Mouse (Mus musculus) olfactory bulb, adult 2 months (tissue): ENCODE data around the gene S100a14. TPM values are rescaled to one million over a fixed set of nuclear protein-coding genes. Genes with fewer than 3 reads are reported as not detected.
A peak's percentile ranks its signal among the peaks of the same experiment; 100 is the strongest.

ENCODE experiments used
- H3K27ac ChIP-seq: fragments of 200-500 bp; 2 replicates; pipeline ENCODE4 v1.5.1; 2012; ENCODE audit warnings: low read depth, low read length; ENCODE audit not compliant: insufficient read depth
- H3K4me1 ChIP-seq: fragments of 200-500 bp; 2 replicates; pipeline ENCODE4 v1.6.1; 2012; ENCODE audit warnings: low read length; ENCODE audit not compliant: control insufficient read depth, insufficient read depth
- H3K4me3 ChIP-seq: fragments of 200-500 bp; 2 replicates; pipeline ENCODE4 v1.5.1; 2012; ENCODE audit warnings: mild to moderate bottlenecking, low read depth, low read length, moderate library complexity; ENCODE audit not compliant: insufficient read depth
- CTCF ChIP-seq: fragments of 200-500 bp; IDR thresholded peaks from 2 replicates; pipeline ENCODE4 v1.5.1; 2012; ENCODE audit warnings: low read depth, mild to moderate bottlenecking, low read length, moderate library complexity; ENCODE audit not compliant: insufficient read depth
- POLR2A ChIP-seq: fragments of 200-500 bp; IDR thresholded peaks from 2 replicates; pipeline ENCODE4 v1.6.1; 2012; ENCODE audit warnings: mild to moderate bottlenecking, low read depth, low read length, moderate library complexity; ENCODE audit not compliant: insufficient read depth
- WGBS: fragments of 180-500 bp; shearing (Covaris S2); methylation state at CpG from one replicate; pipeline ENCODE4 v1.1.7; 2018; 5-methylcytosine and 5-hydroxymethylcytosine counted together
- polyA plus RNA-seq: library from polyadenylated mRNA; stranded (reverse); fragments of >200 nt; gene quantifications from 2 replicates; pipeline ENCODE4 v1.2.4, GENCODE M21; 2012; ENCODE audit warnings: low replicate concordance; ENCODE audit not compliant: missing spikeins, insufficient read depth, insufficient read length

The S100a14 gene
- polyA plus RNA-seq, 1 experiment = not detected

- Histone ChIP-seq H3K4me3 (peak overlapping the region; percentile 40), H3K27ac (peak overlapping the region; percentile 36; the same call in 1 of the 2 replicates), H3K4me1 (peaks cover 15% of the 10 kb centered on the region)
- WGBS = 36% methylated on average over 1 of the region's 1 CpGs
- no peak for TF ChIP-seq POLR2A
- no peak for TF ChIP-seq CTCF
These were observed 11.4 kb upstream of the S100a14 start for GRCm38 (mm10) chr3:90515242-90515641.

- 95% methylated on average over 4 of the region's 4 CpGs for WGBS
- Histone ChIP-seq H3K4me3 (no peak overlapping the region), H3K27ac (no peak overlapping the region), H3K4me1 (peaks cover 15% of the 10 kb centered on the region)
- TF ChIP-seq CTCF (no peak), POLR2A (no peak)
These were observed 10.9 kb upstream of the S100a14 start for GRCm38 (mm10) chr3:90515789-90516188.

GRCm38 (mm10) chr3:90517711-90518110, 8.9 kb upstream of the S100a14 start:
- Histone ChIP-seq H3K4me1 (peaks cover 15% of the 10 kb centered on the region), H3K27ac (no peak overlapping the region), H3K4me3 (no peak overlapping the region)
- WGBS = 80% methylated on average over 4 of the region's 4 CpGs
- no peak for TF ChIP-seq POLR2A
- TF ChIP-seq CTCF = no peak

- H3K4me3 ChIP-seq = no peak overlapping the region
- H3K4me1 ChIP-seq = no peaks in the 10 kb centered on the region
- 69% methylated on average over 4 of the region's 4 CpGs for WGBS
- no peak overlapping the region for H3K27ac ChIP-seq
- no peak for TF ChIP-seq POLR2A
- TF ChIP-seq CTCF = no peak
These were observed 1.2 kb upstream of the S100a14 start for GRCm38 (mm10) chr3:90525421-90525820.

GRCm38 (mm10) chr3:90526076-90526475, 580 bp upstream of the S100a14 start:
- no peak overlapping the region for H3K4me3 ChIP-seq
- no peaks in the 10 kb centered on the region for H3K4me1 ChIP-seq
- no peak overlapping the region for H3K27ac ChIP-seq
- no peak for TF ChIP-seq CTCF
- TF ChIP-seq POLR2A = no peak
- whole genome bisulfite sequencing = 62% methylated on average over 2 of the region's 2 CpGs

GRCm38 (mm10) chr3:90527291-90527873, 726 bp downstream of the S100a14 start:
- Histone ChIP-seq H3K4me3 (no peak overlapping the region), H3K27ac (no peak overlapping the region), H3K4me1 (no peaks in the 10 kb centered on the region)
- no peak for TF ChIP-seq POLR2A
- no peak for TF ChIP-seq CTCF
- 90% methylated on average over 7 of the region's 7 CpGs for WGBS

- Histone ChIP-seq H3K4me3 (no peak overlapping the region), H3K4me1 (0 out of 2 replicates have a peak, but pooled peaks cover under 1% of the 10 kb centered on the region), H3K27ac (no peak overlapping the region)
- TF ChIP-seq CTCF (no peak), POLR2A (no peak)
- 83% methylated on average over 5 of the region's 5 CpGs for WGBS
These were observed 5.1 kb downstream of the S100a14 start for GRCm38 (mm10) chr3:90531713-90532112.

- 83% methylated on average over 1 of the region's 1 CpGs for WGBS
- Histone ChIP-seq H3K4me3 (no peak overlapping the region), H3K4me1 (peaks cover 6% of the 10 kb centered on the region; the same call in 1 of the 2 replicates), H3K27ac (no peak overlapping the region)
- TF ChIP-seq POLR2A (no peak), CTCF (no peak)
These were observed 8.8 kb downstream of the S100a14 start for GRCm38 (mm10) chr3:90535446-90535845.

GRCm38 (mm10) chr3:90537141-90537904, 10.7 kb downstream of the S100a14 start, which contains the start of gene S100a16:
Gene S100a16 (plus strand): TSS chr3:90537254.
- H3K4me1 ChIP-seq = peaks cover 13% of the 10 kb centered on the region; the same call in 1 of the 2 replicates
- peak within 1 kb of the TSS; percentile 64; the same call in 1 of the 2 replicates for H3K27ac ChIP-seq
- peak within 1 kb of the TSS; percentile 41 for H3K4me3 ChIP-seq
- 63% methylated on average over 10 of the region's 10 CpGs for WGBS
- TF ChIP-seq POLR2A (no peak), CTCF (no peak)
